Mouse (Mus musculus): ENCODE data around the gene Slc12a7.

Slc12a7 gene

GRCm38 (mm10) chr13:73762938-73763337 is 30.0 kb downstream of the Slc12a7 start:
- DNase-seq (ENCODE audit: low spot score) = no peak

GRCm38 (mm10) chr13:73763439-73764255 is 30.8 kb downstream of the Slc12a7 start:
- DNase-seq (ENCODE audit: low spot score) = peak; percentile 96

GRCm38 (mm10) chr13:73764256-73764775 is 31.4 kb downstream of the Slc12a7 start:
- DNase-seq (ENCODE audit: low spot score) = peak; percentile 50

GRCm38 (mm10) chr13:73765393-73765792 is 32.5 kb downstream of the Slc12a7 start:
- no peak for DNase-seq (ENCODE audit: low spot score)

- no peak for DNase-seq (ENCODE audit: low spot score)
Observed at GRCm38 (mm10) chr13:73767224-73767623, 34.3 kb downstream of the Slc12a7 start.

- DNase-seq (ENCODE audit: low spot score) = no peak
Observed at GRCm38 (mm10) chr13:73767754-73768153, 34.9 kb downstream of the Slc12a7 start.

- DNase-seq (ENCODE audit: low spot score) = no peak
Observed at GRCm38 (mm10) chr13:73768311-73768710, 35.4 kb downstream of the Slc12a7 start.

- no peak for DNase-seq (ENCODE audit: low spot score)
Observed at GRCm38 (mm10) chr13:73769916-73770682, 37.2 kb downstream of the Slc12a7 start.

GRCm38 (mm10) chr13:73771131-73771530 is 38.2 kb downstream of the Slc12a7 start:
- no peak for DNase-seq (ENCODE audit: low spot score)

- DNase-seq (ENCODE audit: low spot score) = no peak
Observed at GRCm38 (mm10) chr13:73772655-73773054, 39.8 kb downstream of the Slc12a7 start.

- peak; percentile 61 for DNase-seq (ENCODE audit: low spot score)
Observed at GRCm38 (mm10) chr13:73773519-73774205, 40.8 kb downstream of the Slc12a7 start.

- no peak for DNase-seq (ENCODE audit: low spot score)
Observed at GRCm38 (mm10) chr13:73775786-73776185, 42.9 kb downstream of the Slc12a7 start.

GRCm38 (mm10) chr13:73777578-73777977 is 44.7 kb downstream of the Slc12a7 start:
- DNase-seq (ENCODE audit: low spot score) = no peak

- DNase-seq (ENCODE audit: low spot score) = no peak
Observed at GRCm38 (mm10) chr13:73782486-73782885, 49.6 kb downstream of the Slc12a7 start.

- no peak for DNase-seq (ENCODE audit: low spot score)
Observed at GRCm38 (mm10) chr13:73792176-73792575, 59.3 kb downstream of the Slc12a7 start.

- no peak for DNase-seq (ENCODE audit: low spot score)
Observed at GRCm38 (mm10) chr13:73793171-73793570, 60.3 kb downstream of the Slc12a7 start.

GRCm38 (mm10) chr13:73799110-73799509 is 66.2 kb downstream of the Slc12a7 start:
- no peak for DNase-seq (ENCODE audit: low spot score)

GRCm38 (mm10) chr13:73803450-73804178 is 70.7 kb downstream of the Slc12a7 start:
- DNase-seq (ENCODE audit: low spot score) = peak; percentile 22

GRCm38 (mm10) chr13:73804914-73805313 is 72.0 kb downstream of the Slc12a7 start:
- DNase-seq (ENCODE audit: low spot score) = no peak

- DNase-seq (ENCODE audit: low spot score) = no peak
Observed at GRCm38 (mm10) chr13:73812936-73813335, 80.0 kb downstream of the Slc12a7 start.

GRCm38 (mm10) chr13:73814181-73814580 is 81.3 kb downstream of the Slc12a7 start:
- DNase-seq (ENCODE audit: low spot score) = no peak

GRCm38 (mm10) chr13:73816338-73816737 is 83.4 kb downstream of the Slc12a7 start:
- DNase-seq (ENCODE audit: low spot score) = no peak

Measured in ovary, postnatal 36 days (tissue).